In genomic region chr1:165848881-165849280, GRCm38 (mm10) we compare ENCODE assay signal across 9 mouse cellular contexts.
DNase-seq lines count a peak whose midpoint lies in the region; ATAC-seq lines count a peak whose summit lies in the region.
"Had no signal": no experiment of that assay in that cellular context is flagged by ENCODE, and none has a peak within 500 bp of the region (broad histone marks: within the 10 kb centered on the region; RNA-seq: fewer than 3 reads in every experiment).

No protein-coding gene starts in this region.

- H3K4me2 ChIP-seq in midbrain, embryonic 15.5 days, result no peak overlapping the region
- H3K4me2 ChIP-seq: hindbrain, embryonic 13.5 days; midbrain, embryonic 12.5 days had no signal

- 72% methylated on average over 4 of the region's 4 CpGs for WGBS in midbrain, embryonic 15.5 days
- WGBS in forebrain, embryonic 10.5 days, result 72% methylated on average over 4 of the region's 4 CpGs

- no peaks in the 10 kb centered on the region for H3K9me3 ChIP-seq in midbrain, embryonic 15.5 days
- H3K9me3 ChIP-seq in forebrain, embryonic 10.5 days, result no peaks in the 10 kb centered on the region
- H3K9me3 ChIP-seq: hindbrain, embryonic 13.5 days; midbrain, embryonic 12.5 days had no signal

- H3K27me3 ChIP-seq in midbrain, embryonic 15.5 days (replicated peaks), result peaks cover 12% of the 10 kb centered on the region
- peaks cover 98% of the 10 kb centered on the region for H3K27me3 ChIP-seq in forebrain, embryonic 10.5 days (ENCODE audit: poor library complexity, severe bottlenecking)

- H3K4me3 ChIP-seq in midbrain, embryonic 15.5 days, result no peak overlapping the region
- no peak overlapping the region for H3K4me3 ChIP-seq in forebrain, embryonic 10.5 days
- H3K4me3 ChIP-seq: hindbrain, embryonic 13.5 days; midbrain, embryonic 12.5 days had no signal

- peak; percentile 20 to 34; a peak in 3 of 4 replicates for ATAC-seq in hematopoietic stem cell, adult 5-6 weeks (replicated peaks in 1 of 2; ENCODE audit: insufficient read depth in 1 of 2, low FRiP score in 2 of 2, low TSS enrichment in 1 of 2, low read depth in 1 of 2, poor library complexity in 2 of 2, severe bottlenecking in 2 of 2)
- ATAC-seq in midbrain, embryonic 15.5 days (replicated peaks), result no peak

- peak; percentile 24 for DNase-seq in testis, postnatal 10 days (ENCODE audit: low spot score)
- DNase-seq in testis, postnatal 14 days (ENCODE audit: low spot score), result no peak
- peak; percentile 72 for DNase-seq in naive thymus-derived CD4-positive, alpha-beta T cell, adult 2 months (ENCODE audit: low read depth)
- DNase-seq in layer of hippocampus, postnatal 25 days (ENCODE audit: extremely low spot score in 1 of 2, low spot score in 1 of 2), result no peak
- DNase-seq in forebrain, embryonic 10.5 days (ENCODE audit: extremely low spot score, low spot score), result no peak

- no peaks in the 10 kb centered on the region for H3K36me3 ChIP-seq in midbrain, embryonic 15.5 days (replicated peaks)
- no peaks in the 10 kb centered on the region for H3K36me3 ChIP-seq in forebrain, embryonic 10.5 days (replicated peaks)
- H3K36me3 ChIP-seq: hindbrain, embryonic 13.5 days; midbrain, embryonic 12.5 days had no signal

- no peak overlapping the region for H3K27ac ChIP-seq in midbrain, embryonic 15.5 days
- no peak overlapping the region for H3K27ac ChIP-seq in forebrain, embryonic 10.5 days
- H3K27ac ChIP-seq: hindbrain, embryonic 13.5 days; midbrain, embryonic 12.5 days had no signal

- no peak overlapping the region for H3K9ac ChIP-seq in midbrain, embryonic 15.5 days
- H3K9ac ChIP-seq: hindbrain, embryonic 13.5 days; midbrain, embryonic 12.5 days had no signal

- H3K4me1 ChIP-seq in midbrain, embryonic 15.5 days, result peaks cover 19% of the 10 kb centered on the region
- peaks cover 55% of the 10 kb centered on the region for H3K4me1 ChIP-seq in forebrain, embryonic 10.5 days

Comparison
In these comparisons a context has a peak if more than half of its experiments do, and no peak if none do; other contexts are left out.
1. DNase-seq: peak in testis, postnatal 10 days (single experiment) and naive thymus-derived CD4-positive, alpha-beta T cell, adult 2 months (single experiment); none in testis, postnatal 14 days (single experiment), layer of hippocampus, postnatal 25 days (0 of 2) and forebrain, embryonic 10.5 days (single experiment).